Mouse (Mus musculus): Measurements from ENCODE around the gene Irf2bp2.

Gene Irf2bp2

GRCm38 (mm10) chr8:126585561-126586031, 8.2 kb downstream of the Irf2bp2 start:
- DNase-seq = no peak

- no peak for DNase-seq
These were observed 8.9 kb downstream of the Irf2bp2 start for GRCm38 (mm10) chr8:126584844-126585231.

- DNase-seq = peak; percentile 75 to 77
These were observed 9.6 kb downstream of the Irf2bp2 start for GRCm38 (mm10) chr8:126583971-126584843.

- peak; percentile 79 to 80 for DNase-seq
These were observed 10.3 kb downstream of the Irf2bp2 start for GRCm38 (mm10) chr8:126583534-126583933.

GRCm38 (mm10) chr8:126583018-126583417, 10.8 kb downstream of the Irf2bp2 start:
- DNase-seq = no peak

- peak in 1 of 2 experiments; percentile 76 for DNase-seq
These were observed 11.3 kb downstream of the Irf2bp2 start for GRCm38 (mm10) chr8:126582509-126582908.

DNA sequence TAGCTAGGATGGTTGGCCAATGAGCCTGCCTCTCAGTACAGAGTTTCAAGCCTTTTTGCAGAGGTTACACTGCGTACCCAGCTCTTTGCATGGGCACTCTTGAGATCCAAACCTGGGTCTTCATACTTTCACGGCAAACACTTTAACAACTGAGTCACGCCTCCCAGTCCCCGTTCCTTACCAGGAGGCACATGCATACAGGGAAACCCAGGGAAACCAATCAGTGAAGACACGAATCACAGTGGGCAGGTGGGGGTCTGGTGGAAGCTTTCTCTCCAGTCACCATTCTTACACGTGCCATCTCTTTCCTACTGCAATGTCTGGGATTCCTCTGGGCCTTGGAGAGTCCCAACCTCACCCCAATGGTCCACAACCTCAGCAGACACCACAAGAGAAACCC, 12.1 kb downstream of the Irf2bp2 start:
- no peak for DNase-seq

- no peak for DNase-seq
These were observed 13.0 kb downstream of the Irf2bp2 start for GRCm38 (mm10) chr8:126580826-126581225.

GRCm38 (mm10) chr8:126580086-126580485, 13.7 kb downstream of the Irf2bp2 start:
- no peak for DNase-seq

DNA sequence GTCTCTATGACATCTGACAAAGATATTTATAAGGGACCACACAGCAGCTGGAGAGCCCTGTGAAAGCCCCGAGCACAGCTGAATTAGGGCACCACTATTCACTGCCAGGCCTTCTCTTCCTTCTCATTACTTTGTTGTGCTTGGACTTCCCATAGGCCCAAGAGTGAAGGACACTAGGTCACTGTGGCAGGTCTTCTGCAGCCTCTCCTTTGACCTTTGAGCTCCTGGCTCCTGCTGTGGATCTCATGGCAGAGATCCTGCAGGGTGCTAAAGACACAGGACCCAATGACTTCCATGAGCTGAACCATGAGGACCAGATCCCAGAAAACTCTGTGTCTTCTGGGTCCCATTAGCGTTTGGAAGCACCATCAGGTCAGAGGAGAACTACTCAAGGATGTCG, 15.1 kb downstream of the Irf2bp2 start:
- no peak for DNase-seq

GRCm38 (mm10) chr8:126576919-126577318, 16.9 kb downstream of the Irf2bp2 start:
- DNase-seq = no peak

- no peak for DNase-seq
These were observed 17.7 kb downstream of the Irf2bp2 start for GRCm38 (mm10) chr8:126576086-126576485.

- no peak for DNase-seq
These were observed 18.7 kb downstream of the Irf2bp2 start for GRCm38 (mm10) chr8:126574882-126575637.

GRCm38 (mm10) chr8:126573878-126574277, 19.9 kb downstream of the Irf2bp2 start:
- peak; percentile 89 for DNase-seq

GRCm38 (mm10) chr8:126573079-126573694, 20.6 kb downstream of the Irf2bp2 start:
- DNase-seq = no peak

GRCm38 (mm10) chr8:126571065-126571660, 22.6 kb downstream of the Irf2bp2 start:
- DNase-seq = no peak

- DNase-seq = no peak
These were observed 23.2 kb downstream of the Irf2bp2 start for GRCm38 (mm10) chr8:126570521-126571040.

GRCm38 (mm10) chr8:126570046-126570445, 23.7 kb downstream of the Irf2bp2 start:
- DNase-seq = no peak

- DNase-seq = no peak
These were observed 24.1 kb downstream of the Irf2bp2 start for GRCm38 (mm10) chr8:126569638-126570037.

GRCm38 (mm10) chr8:126567674-126568073, 26.1 kb downstream of the Irf2bp2 start:
- no peak for DNase-seq

GRCm38 (mm10) chr8:126566446-126567062, 27.2 kb downstream of the Irf2bp2 start:
- peak in 1 of 2 experiments; percentile 57 for DNase-seq

DNA sequence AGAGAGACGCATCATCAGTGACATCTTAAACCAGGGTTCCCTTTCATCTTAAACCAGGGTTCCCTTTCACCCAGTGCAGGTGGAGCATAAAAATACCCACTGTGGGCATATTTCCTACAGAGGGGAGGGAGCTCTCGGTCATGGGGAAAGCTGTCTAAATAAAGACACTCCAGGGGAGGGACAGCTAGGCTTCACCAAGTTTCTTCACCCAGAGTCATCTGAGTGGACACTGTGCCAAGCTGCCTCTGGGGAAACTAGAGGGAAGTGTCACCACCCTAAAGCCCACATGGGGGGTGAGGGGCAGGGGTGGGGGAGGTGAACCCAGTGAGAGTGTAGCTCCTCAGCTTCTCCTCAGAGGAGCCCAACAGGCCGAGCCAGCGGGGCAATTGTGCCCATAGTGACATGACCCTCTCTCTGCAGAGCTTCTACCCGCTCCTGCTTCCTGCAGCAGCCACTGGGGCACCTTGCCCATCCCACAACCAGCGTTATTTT, 27.8 kb downstream of the Irf2bp2 start:
- no peak for DNase-seq

All from kidney, adult 8-10 months (tissue).